Mouse (Mus musculus) midbrain, embryonic 14.5 days (tissue): ENCODE measurements at regions not wholly inside any gene's neighbourhood (a gene's known extent, or its start where the extent isn't known, plus 50 kb on each side); places are given as distances from the start of the nearest gene placed in this dataset.

Source experiments
- ATAC-seq: fragments of 200-750 bp; cut with Nextera tagmentation; 2 replicates; pipeline ENCODE4 v1.8.0; 2017; ENCODE audit warnings: moderate number of reproducible peaks, moderate library complexity; ENCODE audit not compliant: low FRiP score, low TSS enrichment
- DNase-seq: peaks from one replicate; pipeline ENCODE4 v3.0.0-alpha.2; 2015
- H3K27ac ChIP-seq: fragments of 300-500 bp; sonication (generic); replicated peaks from 2 replicates; pipeline ENCODE4 v1.5.1; 2014; ENCODE audit warnings: mild to moderate bottlenecking, low read depth, low read length, moderate library complexity
- H3K27me3 ChIP-seq: fragments of 300-500 bp; sonication (generic); 2 replicates; pipeline ENCODE4 v1.6.1; 2014; ENCODE audit warnings: low read length, control low read depth, mixed read lengths; ENCODE audit not compliant: control insufficient read depth, insufficient read depth
- H3K36me3 ChIP-seq: fragments of 300-500 bp; sonication (generic); 2 replicates; pipeline ENCODE4 v1.6.1; 2014; ENCODE audit warnings: low read length, control low read depth; ENCODE audit not compliant: control insufficient read depth, insufficient read depth
- H3K4me1 ChIP-seq: fragments of 300-500 bp; sonication (generic); 2 replicates; pipeline ENCODE4 v1.6.1; 2014; ENCODE audit warnings: mild to moderate bottlenecking, antibody characterized with exemption, low read length, control low read depth; ENCODE audit not compliant: control insufficient read depth, insufficient read depth
- H3K4me2 ChIP-seq: fragments of 300-500 bp; sonication (generic); 2 replicates; pipeline ENCODE4 v1.6.1; 2014; ENCODE audit warnings: mild to moderate bottlenecking, low read length, moderate library complexity
- H3K4me3 ChIP-seq: fragments of 300-500 bp; sonication (generic); replicated peaks from 2 replicates; pipeline ENCODE4 v1.5.1; 2014; ENCODE audit warnings: low read depth, low read length
- H3K9ac ChIP-seq: fragments of 300-500 bp; sonication (generic); replicated peaks from 2 replicates; pipeline ENCODE4 v1.6.1; 2014; ENCODE audit warnings: mild to moderate bottlenecking, low read length, moderate library complexity
- H3K9me3 ChIP-seq: fragments of 300-500 bp; sonication (generic); 2 replicates; pipeline ENCODE4 v1.6.1; 2016; ENCODE audit warnings: low read length, control low read depth, mixed read lengths; ENCODE audit not compliant: control insufficient read depth
- WGBS: fragments of 180-500 bp; shearing (Covaris S2); extraction: QIAGEN DNeasy Blood & Tissue Kit; methylation state at CpG from one replicate; pipeline ENCODE4 v1.1.7; 2014; 5-methylcytosine and 5-hydroxymethylcytosine counted together

- H3K27ac ChIP-seq = no peak overlapping the region
- DNase-seq = peak; percentile 11
- H3K9ac ChIP-seq = no peak overlapping the region
- H3K9me3 ChIP-seq = no peaks in the 10 kb centered on the region
- no peaks in the 10 kb centered on the region for H3K4me1 ChIP-seq
- ATAC-seq = peak; percentile 37; the same call in 1 of the 2 replicates
- H3K36me3 ChIP-seq = no peaks in the 10 kb centered on the region
- H3K27me3 ChIP-seq = no peaks in the 10 kb centered on the region
- H3K4me3 ChIP-seq = no peak overlapping the region
- H3K4me2 ChIP-seq = no peak overlapping the region
Measured at GRCm38 (mm10) chr14:18511094-18511493, 179.4 kb upstream of the Ube2e1 start.

- H3K27me3 ChIP-seq = no peaks in the 10 kb centered on the region
- no peak for DNase-seq
- H3K9me3 ChIP-seq = no peaks in the 10 kb centered on the region
- H3K4me3 ChIP-seq = no peak overlapping the region
- H3K4me2 ChIP-seq = no peak overlapping the region
- H3K36me3 ChIP-seq = no peaks in the 10 kb centered on the region
- H3K4me1 ChIP-seq = no peaks in the 10 kb centered on the region
- H3K9ac ChIP-seq = no peak overlapping the region
- no peak for ATAC-seq
- H3K27ac ChIP-seq = no peak overlapping the region
- WGBS = 71% methylated on average over 1 of the region's 1 CpGs
Measured at GRCm38 (mm10) chr14:18508359-18508647, 176.6 kb upstream of the Ube2e1 start.

- no peak overlapping the region for H3K9ac ChIP-seq
- no peak overlapping the region for H3K4me3 ChIP-seq
- H3K9me3 ChIP-seq = no peaks in the 10 kb centered on the region
- H3K4me2 ChIP-seq = no peak overlapping the region
- H3K27ac ChIP-seq = no peak overlapping the region
- H3K4me1 ChIP-seq = no peaks in the 10 kb centered on the region
- H3K36me3 ChIP-seq = no peaks in the 10 kb centered on the region
- ATAC-seq (no peak), DNase-seq (no peak)
- no peaks in the 10 kb centered on the region for H3K27me3 ChIP-seq
- 89% methylated on average over 3 of the region's 3 CpGs for WGBS
Measured at GRCm38 (mm10) chr14:18507582-18508358, 176.1 kb upstream of the Ube2e1 start.

- H3K9me3 ChIP-seq = no peaks in the 10 kb centered on the region
- WGBS = 68% methylated on average over 4 of the region's 4 CpGs
- DNase-seq = peak; percentile 54
Measured at GRCm38 (mm10) chr14:18506168-18506567, 174.5 kb upstream of the Ube2e1 start.

GRCm38 (mm10) chr14:18500249-18500832, 168.7 kb upstream of the Ube2e1 start:
- no peaks in the 10 kb centered on the region for H3K27me3 ChIP-seq
- DNase-seq (no peak), ATAC-seq (no peak)
- H3K4me1 ChIP-seq = no peaks in the 10 kb centered on the region
- no peaks in the 10 kb centered on the region for H3K36me3 ChIP-seq
- H3K27ac ChIP-seq = no peak overlapping the region
- no peak overlapping the region for H3K4me3 ChIP-seq
- H3K9me3 ChIP-seq = no peaks in the 10 kb centered on the region
- no peak overlapping the region for H3K9ac ChIP-seq
- no peak overlapping the region for H3K4me2 ChIP-seq

More at GRCm38 (mm10) chr14:18506168-18506567, 174.5 kb upstream of the Ube2e1 start:
- ATAC-seq = no peak
- no peak overlapping the region for H3K4me2 ChIP-seq
- no peaks in the 10 kb centered on the region for H3K27me3 ChIP-seq
- H3K9ac ChIP-seq = no peak overlapping the region
- H3K27ac ChIP-seq = no peak overlapping the region
- H3K4me1 ChIP-seq = no peaks in the 10 kb centered on the region
- H3K36me3 ChIP-seq = no peaks in the 10 kb centered on the region
- no peak overlapping the region for H3K4me3 ChIP-seq

GRCm38 (mm10) chr14:18494048-18494447, 162.4 kb upstream of the Ube2e1 start:
- no peak overlapping the region for H3K4me3 ChIP-seq
- H3K4me2 ChIP-seq = no peak overlapping the region
- no peaks in the 10 kb centered on the region for H3K9me3 ChIP-seq
- no peak overlapping the region for H3K27ac ChIP-seq
- H3K9ac ChIP-seq = no peak overlapping the region
- no peaks in the 10 kb centered on the region for H3K36me3 ChIP-seq
- WGBS = 91% methylated on average over 1 of the region's 1 CpGs
- DNase-seq = no peak
- no peaks in the 10 kb centered on the region for H3K4me1 ChIP-seq
- H3K27me3 ChIP-seq = no peaks in the 10 kb centered on the region
- ATAC-seq = no peak

GRCm38 (mm10) chr14:18486132-18486800, 154.6 kb upstream of the Ube2e1 start:
- no peak overlapping the region for H3K4me3 ChIP-seq
- ATAC-seq (no peak), DNase-seq (no peak)
- no peak overlapping the region for H3K27ac ChIP-seq
- H3K4me1 ChIP-seq = no peaks in the 10 kb centered on the region
- no peak overlapping the region for H3K4me2 ChIP-seq
- no peaks in the 10 kb centered on the region for H3K36me3 ChIP-seq
- no peaks in the 10 kb centered on the region for H3K9me3 ChIP-seq
- no peaks in the 10 kb centered on the region for H3K27me3 ChIP-seq
- no peak overlapping the region for H3K9ac ChIP-seq
- WGBS = 56% methylated on average over 4 of the region's 4 CpGs

GRCm38 (mm10) chr14:18485526-18485925, 153.9 kb upstream of the Ube2e1 start:
- Histone ChIP-seq H3K9ac (no peak overlapping the region), H3K27me3 (no peaks in the 10 kb centered on the region), H3K4me3 (no peak overlapping the region), H3K36me3 (no peaks in the 10 kb centered on the region), H3K4me2 (no peak overlapping the region), H3K27ac (no peak overlapping the region), H3K9me3 (no peaks in the 10 kb centered on the region), H3K4me1 (no peaks in the 10 kb centered on the region)
- ATAC-seq (no peak), DNase-seq (no peak)

- Histone ChIP-seq H3K9me3 (no peaks in the 10 kb centered on the region), H3K4me2 (no peak overlapping the region), H3K27me3 (no peaks in the 10 kb centered on the region), H3K27ac (no peak overlapping the region), H3K36me3 (no peaks in the 10 kb centered on the region), H3K9ac (no peak overlapping the region), H3K4me1 (no peaks in the 10 kb centered on the region), H3K4me3 (no peak overlapping the region)
- no peak for DNase-seq
- WGBS = 79% methylated on average over 3 of the region's 3 CpGs
- ATAC-seq = no peak
Measured at GRCm38 (mm10) chr14:18476795-18477320, 145.2 kb upstream of the Ube2e1 start.
